Mouse (Mus musculus): ENCODE measurements around the gene Gnb1. TPM values are rescaled to one million over a fixed set of nuclear protein-coding genes. Genes with fewer than 3 reads are reported as not detected.

Gene Gnb1
- polyA plus RNA-seq (2014; fragmentation: Nextera tagmentation; extraction: Ambion mirVana) = 1,231 and 1,263 TPM in 2 replicates

GRCm38 (mm10) chr4:155490990-155491504 is at the start of gene Gnb1:
Gene Gnb1 (plus strand): TSS chr4:155491361.
- peak within 1 kb of the TSS; percentile 100 for H3K4me3 ChIP-seq (replicated peaks; ENCODE audit: low read depth, low read length)
- no peaks in the 10 kb centered on the region for H3K27me3 ChIP-seq (ENCODE audit: control insufficient read depth, insufficient read depth, low read length)
- H3K4me2 ChIP-seq (ENCODE audit: low read length) = peak within 1 kb of the TSS; percentile 65
- WGBS = under 1% methylated on average over 58 of the region's 60 CpGs
- ATAC-seq (ENCODE audit: low FRiP score, low TSS enrichment) = peak; percentile 89
- H3K4me1 ChIP-seq (ENCODE audit: control insufficient read depth, insufficient read depth, low read length) = peaks cover 42% of the 10 kb centered on the region
- H3K27ac ChIP-seq (replicated peaks; ENCODE audit: low read depth, low read length) = peak within 1 kb of the TSS; percentile 96
- DNase-seq = peak; percentile 98
- H3K9me3 ChIP-seq (ENCODE audit: control insufficient read depth, low read length) = no peaks in the 10 kb centered on the region
- H3K36me3 ChIP-seq (ENCODE audit: control insufficient read depth, insufficient read depth, low read length) = no peaks in the 10 kb centered on the region
- peak within 1 kb of the TSS; percentile 100 for H3K9ac ChIP-seq (replicated peaks; ENCODE audit: low read length)

- Histone ChIP-seq H3K9me3 (ENCODE audit: control insufficient read depth, low read length) (no peaks in the 10 kb centered on the region), H3K4me2 (ENCODE audit: low read length) (no peak overlapping the region), H3K27ac (replicated peaks; ENCODE audit: low read depth, low read length) (no peak overlapping the region), H3K36me3 (ENCODE audit: control insufficient read depth, insufficient read depth, low read length) (no peaks in the 10 kb centered on the region), H3K4me3 (replicated peaks; ENCODE audit: low read depth, low read length) (no peak overlapping the region), H3K27me3 (ENCODE audit: control insufficient read depth, insufficient read depth, low read length) (no peaks in the 10 kb centered on the region), H3K9ac (replicated peaks; ENCODE audit: low read length) (no peak overlapping the region), H3K4me1 (ENCODE audit: control insufficient read depth, insufficient read depth, low read length) (no peaks in the 10 kb centered on the region)
- no peak for ATAC-seq (ENCODE audit: low FRiP score, low TSS enrichment)
- 75% methylated on average over 3 of the region's 3 CpGs for WGBS
- DNase-seq = no peak
These were observed 48.4 kb upstream of the Gnb1 start for GRCm38 (mm10) chr4:155442808-155443207.

- Histone ChIP-seq H3K9me3 (ENCODE audit: control insufficient read depth, low read length) (no peaks in the 10 kb centered on the region), H3K4me2 (ENCODE audit: low read length) (no peak overlapping the region), H3K4me1 (ENCODE audit: control insufficient read depth, insufficient read depth, low read length) (no peaks in the 10 kb centered on the region), H3K36me3 (ENCODE audit: control insufficient read depth, insufficient read depth, low read length) (no peaks in the 10 kb centered on the region), H3K4me3 (replicated peaks; ENCODE audit: low read depth, low read length) (no peak overlapping the region), H3K9ac (replicated peaks; ENCODE audit: low read length) (no peak overlapping the region), H3K27ac (replicated peaks; ENCODE audit: low read depth, low read length) (no peak overlapping the region), H3K27me3 (ENCODE audit: control insufficient read depth, insufficient read depth, low read length) (no peaks in the 10 kb centered on the region)
- DNase-seq (peak; percentile 1), ATAC-seq (ENCODE audit: low FRiP score, low TSS enrichment) (no peak)
- WGBS = 36% methylated on average over 10 of the region's 10 CpGs
These were observed 39.6 kb upstream of the Gnb1 start for GRCm38 (mm10) chr4:155451597-155451996.

- Histone ChIP-seq H3K4me1 (ENCODE audit: control insufficient read depth, insufficient read depth, low read length) (no peaks in the 10 kb centered on the region), H3K27ac (replicated peaks; ENCODE audit: low read depth, low read length) (no peak overlapping the region), H3K36me3 (ENCODE audit: control insufficient read depth, insufficient read depth, low read length) (no peaks in the 10 kb centered on the region), H3K4me2 (ENCODE audit: low read length) (no peak overlapping the region), H3K27me3 (ENCODE audit: control insufficient read depth, insufficient read depth, low read length) (no peaks in the 10 kb centered on the region), H3K9ac (replicated peaks; ENCODE audit: low read length) (no peak overlapping the region), H3K9me3 (ENCODE audit: control insufficient read depth, low read length) (no peaks in the 10 kb centered on the region), H3K4me3 (replicated peaks; ENCODE audit: low read depth, low read length) (no peak overlapping the region)
- DNase-seq (no peak), ATAC-seq (ENCODE audit: low FRiP score, low TSS enrichment) (no peak)
- WGBS = 83% methylated on average over 5 of the region's 5 CpGs
These were observed 32.6 kb upstream of the Gnb1 start for GRCm38 (mm10) chr4:155458575-155458974.

- DNase-seq (no peak), ATAC-seq (ENCODE audit: low FRiP score, low TSS enrichment) (no peak)
- no peak overlapping the region for H3K4me2 ChIP-seq (ENCODE audit: low read length)
- no peak overlapping the region for H3K27ac ChIP-seq (replicated peaks; ENCODE audit: low read depth, low read length)
- H3K27me3 ChIP-seq (ENCODE audit: control insufficient read depth, insufficient read depth, low read length) = no peaks in the 10 kb centered on the region
- H3K4me1 ChIP-seq (ENCODE audit: control insufficient read depth, insufficient read depth, low read length) = no peaks in the 10 kb centered on the region
- H3K9ac ChIP-seq (replicated peaks; ENCODE audit: low read length) = no peak overlapping the region
- no peaks in the 10 kb centered on the region for H3K36me3 ChIP-seq (ENCODE audit: control insufficient read depth, insufficient read depth, low read length)
- no peak overlapping the region for H3K4me3 ChIP-seq (replicated peaks; ENCODE audit: low read depth, low read length)
- no peaks in the 10 kb centered on the region for H3K9me3 ChIP-seq (ENCODE audit: control insufficient read depth, low read length)
- WGBS = 82% methylated on average over 13 of the region's 13 CpGs
These were observed 28.1 kb upstream of the Gnb1 start for GRCm38 (mm10) chr4:155463050-155463449.

- H3K4me2 ChIP-seq (ENCODE audit: low read length) = no peak overlapping the region
- WGBS = 90% methylated on average over 6 of the region's 6 CpGs
- no peaks in the 10 kb centered on the region for H3K36me3 ChIP-seq (ENCODE audit: control insufficient read depth, insufficient read depth, low read length)
- H3K4me3 ChIP-seq (replicated peaks; ENCODE audit: low read depth, low read length) = no peak overlapping the region
- H3K27me3 ChIP-seq (ENCODE audit: control insufficient read depth, insufficient read depth, low read length) = no peaks in the 10 kb centered on the region
- ATAC-seq (ENCODE audit: low FRiP score, low TSS enrichment) = no peak
- H3K9ac ChIP-seq (replicated peaks; ENCODE audit: low read length) = no peak overlapping the region
- no peak overlapping the region for H3K27ac ChIP-seq (replicated peaks; ENCODE audit: low read depth, low read length)
- no peak for DNase-seq
- no peaks in the 10 kb centered on the region for H3K4me1 ChIP-seq (ENCODE audit: control insufficient read depth, insufficient read depth, low read length)
- no peaks in the 10 kb centered on the region for H3K9me3 ChIP-seq (ENCODE audit: control insufficient read depth, low read length)
These were observed 27.6 kb upstream of the Gnb1 start for GRCm38 (mm10) chr4:155463611-155464010.

- Histone ChIP-seq H3K4me3 (replicated peaks; ENCODE audit: low read depth, low read length) (no peak overlapping the region), H3K27me3 (ENCODE audit: control insufficient read depth, insufficient read depth, low read length) (no peaks in the 10 kb centered on the region), H3K36me3 (ENCODE audit: control insufficient read depth, insufficient read depth, low read length) (no peaks in the 10 kb centered on the region), H3K27ac (replicated peaks; ENCODE audit: low read depth, low read length) (no peak overlapping the region), H3K9me3 (ENCODE audit: control insufficient read depth, low read length) (no peaks in the 10 kb centered on the region), H3K4me2 (ENCODE audit: low read length) (no peak overlapping the region), H3K4me1 (ENCODE audit: control insufficient read depth, insufficient read depth, low read length) (no peaks in the 10 kb centered on the region), H3K9ac (replicated peaks; ENCODE audit: low read length) (no peak overlapping the region)
- WGBS = 88% methylated on average over 4 of the region's 4 CpGs
- DNase-seq (no peak), ATAC-seq (ENCODE audit: low FRiP score, low TSS enrichment) (no peak)
These were observed 27.1 kb upstream of the Gnb1 start for GRCm38 (mm10) chr4:155464061-155464460.

- Histone ChIP-seq H3K4me1 (ENCODE audit: control insufficient read depth, insufficient read depth, low read length) (no peaks in the 10 kb centered on the region), H3K9me3 (ENCODE audit: control insufficient read depth, low read length) (no peaks in the 10 kb centered on the region), H3K27me3 (ENCODE audit: control insufficient read depth, insufficient read depth, low read length) (no peaks in the 10 kb centered on the region), H3K27ac (replicated peaks; ENCODE audit: low read depth, low read length) (no peak overlapping the region), H3K9ac (replicated peaks; ENCODE audit: low read length) (no peak overlapping the region), H3K36me3 (ENCODE audit: control insufficient read depth, insufficient read depth, low read length) (no peaks in the 10 kb centered on the region), H3K4me2 (ENCODE audit: low read length) (no peak overlapping the region), H3K4me3 (replicated peaks; ENCODE audit: low read depth, low read length) (no peak overlapping the region)
- WGBS = 73% methylated on average over 6 of the region's 6 CpGs
- ATAC-seq (ENCODE audit: low FRiP score, low TSS enrichment) = no peak
- DNase-seq = no peak
These were observed 25.6 kb upstream of the Gnb1 start for GRCm38 (mm10) chr4:155465607-155466006.

- DNase-seq = no peak
- H3K4me2 ChIP-seq (ENCODE audit: low read length) = no peak overlapping the region
- H3K9me3 ChIP-seq (ENCODE audit: control insufficient read depth, low read length) = no peaks in the 10 kb centered on the region
- WGBS = 85% methylated on average over 5 of the region's 5 CpGs
- H3K27me3 ChIP-seq (ENCODE audit: control insufficient read depth, insufficient read depth, low read length) = no peaks in the 10 kb centered on the region
- no peak overlapping the region for H3K4me3 ChIP-seq (replicated peaks; ENCODE audit: low read depth, low read length)
- no peaks in the 10 kb centered on the region for H3K4me1 ChIP-seq (ENCODE audit: control insufficient read depth, insufficient read depth, low read length)
- H3K36me3 ChIP-seq (ENCODE audit: control insufficient read depth, insufficient read depth, low read length) = no peaks in the 10 kb centered on the region
- H3K9ac ChIP-seq (replicated peaks; ENCODE audit: low read length) = no peak overlapping the region
- no peak overlapping the region for H3K27ac ChIP-seq (replicated peaks; ENCODE audit: low read depth, low read length)
- ATAC-seq (ENCODE audit: low FRiP score, low TSS enrichment) = no peak
These were observed 25.1 kb upstream of the Gnb1 start for GRCm38 (mm10) chr4:155466080-155466479.

All from midbrain, embryonic 14.5 days (tissue).